Mouse (Mus musculus) Patski (cell line): ENCODE measurements around the gene Tmem30c. TPM values are rescaled to one million over a fixed set of nuclear protein-coding genes. Genes with fewer than 3 reads are reported as not detected.

Source experiments
- ATAC-seq: fragments of 100-300 bp; one replicate; pipeline ENCODE4 v1.8.0; 2021
- CTCF ChIA-PET: fragments of 350-600 bp; sonication (Branson Sonifier 250); formaldehyde crosslinking; loops from one replicate; lab custom pipeline; 2022; ENCODE audit warnings: inconsistent platforms; lab: Charles Lee
- POLR2A ChIA-PET: fragments of 350-600 bp; sonication (Branson Sonifier 250); formaldehyde crosslinking; loops from one replicate; lab custom pipeline; 2022; ENCODE audit warnings: antibody characterized with exemption, inconsistent platforms; lab: Charles Lee
- DNase-seq: peaks from one replicate; pipeline ENCODE4 v3.0.0-alpha.2; 2011; ENCODE audit warnings: low read depth, low spot score
- H3K27me3 ChIP-seq: fragments of 371-371 bp; one replicate; pipeline ENCODE4 v1.5.1; 2021
- CTCF ChIP-seq: fragments of 100-300 bp; IDR thresholded peaks from one replicate; pipeline ENCODE4 v1.5.1; 2021
- in situ Hi-C: fragments of 300-500 bp; cut with MboI; formaldehyde crosslinking; loops from 3 replicates; pipeline ENCODE4 v1.11.1; 2018; ENCODE audit warnings: low pct_unique_long_range_greater_than_20kb, mixed read lengths
- polyA plus RNA-seq: library from polyadenylated mRNA; unstranded; gene quantifications from one replicate; pipeline ENCODE4 v1.2.3, GENCODE M21; 2021

Gene Tmem30c
- polyA plus RNA-seq, 1 experiment from 2014 or later = not detected

GRCm38 (mm10) chr16:57317882-57318636 is 25.4 kb upstream of the Tmem30c start:
- in situ Hi-C loops = no loop called here
- ChIA-PET POLR2A (no interaction called here), CTCF (interaction anchor here (1.1 to 2.2 kb wide), 4 partner anchors 10 to 81 kb away, joined by 3 to 5 read pairs (median 4); no protein-coding TSS in a partner anchor)
- no peaks in the 10 kb centered on the region for H3K27me3 ChIP-seq
- no peak for ATAC-seq
- no peak for TF ChIP-seq CTCF
- DNase-seq = no peak

GRCm38 (mm10) chr16:57317127-57317526 is 24.5 kb upstream of the Tmem30c start:
- DNase-seq = no peak
- ChIA-PET POLR2A (no interaction called here), CTCF (interaction anchor here (1.1 to 2.2 kb wide), 2 partner anchors 12 to 81 kb away, joined by 3 to 5 read pairs; no protein-coding TSS in a partner anchor)
- in situ Hi-C loops = no loop called here
- no peak for ATAC-seq
- TF ChIP-seq CTCF = no peak
- H3K27me3 ChIP-seq = no peaks in the 10 kb centered on the region

GRCm38 (mm10) chr16:57315026-57315425 is 22.4 kb upstream of the Tmem30c start:
- DNase-seq (no peak), ATAC-seq (no peak)
- POLR2A ChIA-PET = no interaction called here
- in situ Hi-C loops = no loop called here
- CTCF ChIA-PET = interaction anchor here (1.2 to 1.6 kb wide), 2 partner anchors 10 to 71 kb away, joined by 3 to 5 read pairs; no protein-coding TSS in a partner anchor
- TF ChIP-seq CTCF = no peak
- no peaks in the 10 kb centered on the region for H3K27me3 ChIP-seq

GRCm38 (mm10) chr16:57314236-57314635 is 21.6 kb upstream of the Tmem30c start:
- ATAC-seq (no peak), DNase-seq (no peak)
- no peaks in the 10 kb centered on the region for H3K27me3 ChIP-seq
- ChIA-PET CTCF (interaction anchor here (1.6 kb wide), 1 partner anchor 11 kb away, joined by 5 read pairs; no protein-coding TSS in a partner anchor), POLR2A (no interaction called here)
- no peak for TF ChIP-seq CTCF
- in situ Hi-C loops = no loop called here

- no peak for ATAC-seq
- in situ Hi-C loops = no loop called here
- no peaks in the 10 kb centered on the region for H3K27me3 ChIP-seq
- DNase-seq = no peak
- ChIA-PET CTCF (interaction anchor here (1.6 kb wide), 1 partner anchor 12 kb away, joined by 5 read pairs; no protein-coding TSS in a partner anchor), POLR2A (no interaction called here)
- TF ChIP-seq CTCF = no peak
Observed at GRCm38 (mm10) chr16:57313487-57313886, 20.8 kb upstream of the Tmem30c start.

- in situ Hi-C loops = no loop called here
Observed at GRCm38 (mm10) chr16:57312130-57312529, 19.5 kb upstream of the Tmem30c start.

GRCm38 (mm10) chr16:57305463-57305862 is 12.8 kb upstream of the Tmem30c start:
- CTCF ChIA-PET = no interaction called here
- in situ Hi-C loops = no loop called here
- DNase-seq (no peak), ATAC-seq (no peak)
- POLR2A ChIA-PET = no interaction called here
- no peak for TF ChIP-seq CTCF
- no peaks in the 10 kb centered on the region for H3K27me3 ChIP-seq

More at GRCm38 (mm10) chr16:57312130-57312529, 19.5 kb upstream of the Tmem30c start:
- CTCF ChIA-PET = no interaction called here
- TF ChIP-seq CTCF = no peak
- no peaks in the 10 kb centered on the region for H3K27me3 ChIP-seq
- DNase-seq = no peak
- ATAC-seq = no peak
- POLR2A ChIA-PET = no interaction called here

GRCm38 (mm10) chr16:57303716-57304115 is 11.1 kb upstream of the Tmem30c start:
- CTCF ChIA-PET = no interaction called here
- no peak for ATAC-seq
- H3K27me3 ChIP-seq = no peaks in the 10 kb centered on the region
- no peak for TF ChIP-seq CTCF
- no peak for DNase-seq
- in situ Hi-C loops = no loop called here
- POLR2A ChIA-PET = no interaction called here

- no peaks in the 10 kb centered on the region for H3K27me3 ChIP-seq
- ATAC-seq (no peak), DNase-seq (no peak)
- TF ChIP-seq CTCF = no peak
- POLR2A ChIA-PET = interaction anchor here (0.6 to 0.7 kb wide), 2 partner anchors 80 to 86 kb away, joined by 3 to 4 read pairs; no protein-coding TSS in a partner anchor
- in situ Hi-C loops = no loop called here
- CTCF ChIA-PET = no interaction called here
Observed at GRCm38 (mm10) chr16:57302792-57303698, 10.4 kb upstream of the Tmem30c start.

- in situ Hi-C loops = no loop called here
- no peak for TF ChIP-seq CTCF
- ChIA-PET POLR2A (no interaction called here), CTCF (interaction anchor here (0.9 to 1.6 kb wide), 2 partner anchors 10 to 113 kb away, joined by 3 read pairs; no protein-coding TSS in a partner anchor)
- ATAC-seq (no peak), DNase-seq (no peak)
- no peaks in the 10 kb centered on the region for H3K27me3 ChIP-seq
Observed at GRCm38 (mm10) chr16:57301512-57302115, 8.9 kb upstream of the Tmem30c start.
